Mouse (Mus musculus) bone marrow macrophage, adult 2 months (primary cell): ENCODE data around the gene Trip11.

Experiments used
- CTCF ChIP-seq: IDR thresholded peaks from 2 replicates; pipeline ENCODE4 v1.5.1; 2012; ENCODE audit warnings: low read depth, mild to moderate bottlenecking, low read length, moderate library complexity
- POLR2A ChIP-seq: IDR thresholded peaks from 2 replicates; pipeline ENCODE4 v1.6.1; 2012; ENCODE audit warnings: mild to moderate bottlenecking, low read depth, low read length, borderline replicate concordance

GRCm38 (mm10) chr12:101899671-101900245 lies 13.3 kb downstream of the Trip11 start:
- no peak for TF ChIP-seq POLR2A
- TF ChIP-seq CTCF, result no peak
